Mouse (Mus musculus): ENCODE data around the gene Ror2. TPM values are rescaled to one million over a fixed set of nuclear protein-coding genes. Genes with fewer than 3 reads are reported as not detected.

Ror2 gene
- polyA plus RNA-seq, 1 experiment from 2014 or later: 3.3 TPM

DNA sequence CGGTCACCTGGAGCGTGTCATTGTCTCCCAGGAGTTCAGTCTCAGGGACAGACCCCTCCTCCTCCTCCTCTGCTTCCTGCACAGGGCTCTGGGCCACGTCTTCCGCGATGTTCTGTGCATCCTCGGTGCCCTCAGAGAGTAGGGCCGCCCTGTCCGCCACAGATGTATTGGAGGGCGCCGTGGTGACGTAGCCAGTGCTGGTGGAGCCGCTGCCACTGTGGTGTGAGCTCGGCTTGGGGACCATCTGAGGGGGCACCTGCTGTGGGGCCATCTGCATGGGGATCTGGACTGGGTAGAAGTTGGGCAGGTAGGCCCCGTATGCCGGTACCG lies 175.7 kb downstream of the Ror2 start:
- Histone ChIP-seq H3K4me1 (peaks cover 5% of the 10 kb centered on the region), H3K9ac (replicated peaks) (no peak overlapping the region), H3K27me3 (no peaks in the 10 kb centered on the region), H3K4me2 (replicated peaks) (peak overlapping the region; percentile 52; the same call in 1 of the 2 replicates), H3K27ac (replicated peaks) (no peak overlapping the region), H3K36me3 (no peaks in the 10 kb centered on the region), H3K9me3 (no peaks in the 10 kb centered on the region), H3K4me3 (no peak overlapping the region)
- peak; percentile 41 for ATAC-seq (replicated peaks)
- WGBS: 91% methylated on average over 16 of the region's 16 CpGs

GRCm38 (mm10) chr13:53109560-53110248 lies 176.2 kb downstream of the Ror2 start:
- no peaks in the 10 kb centered on the region for H3K27me3 ChIP-seq
- H3K9ac ChIP-seq (replicated peaks): peak overlapping the region; percentile 54
- peak; percentile 88 for ATAC-seq (replicated peaks)
- no peak overlapping the region for H3K27ac ChIP-seq (replicated peaks)
- WGBS: 21% methylated on average over 17 of the region's 17 CpGs
- H3K4me3 ChIP-seq: peak overlapping the region; percentile 33
- peak overlapping the region; percentile 52 for H3K4me2 ChIP-seq (replicated peaks)
- peaks cover 5% of the 10 kb centered on the region for H3K4me1 ChIP-seq
- H3K36me3 ChIP-seq: no peaks in the 10 kb centered on the region
- H3K9me3 ChIP-seq: no peaks in the 10 kb centered on the region

GRCm38 (mm10) chr13:53106676-53107075 lies 179.2 kb downstream of the Ror2 start:
- H3K36me3 ChIP-seq: no peaks in the 10 kb centered on the region
- no peak overlapping the region for H3K4me3 ChIP-seq
- no peak for ATAC-seq (replicated peaks)
- no peak overlapping the region for H3K27ac ChIP-seq (replicated peaks)
- H3K27me3 ChIP-seq: no peaks in the 10 kb centered on the region
- H3K4me1 ChIP-seq: peaks cover 5% of the 10 kb centered on the region
- H3K9me3 ChIP-seq: no peaks in the 10 kb centered on the region
- H3K9ac ChIP-seq (replicated peaks): no peak overlapping the region
- H3K4me2 ChIP-seq (replicated peaks): no peak overlapping the region
- 90% methylated on average over 13 of the region's 13 CpGs for WGBS

DNA sequence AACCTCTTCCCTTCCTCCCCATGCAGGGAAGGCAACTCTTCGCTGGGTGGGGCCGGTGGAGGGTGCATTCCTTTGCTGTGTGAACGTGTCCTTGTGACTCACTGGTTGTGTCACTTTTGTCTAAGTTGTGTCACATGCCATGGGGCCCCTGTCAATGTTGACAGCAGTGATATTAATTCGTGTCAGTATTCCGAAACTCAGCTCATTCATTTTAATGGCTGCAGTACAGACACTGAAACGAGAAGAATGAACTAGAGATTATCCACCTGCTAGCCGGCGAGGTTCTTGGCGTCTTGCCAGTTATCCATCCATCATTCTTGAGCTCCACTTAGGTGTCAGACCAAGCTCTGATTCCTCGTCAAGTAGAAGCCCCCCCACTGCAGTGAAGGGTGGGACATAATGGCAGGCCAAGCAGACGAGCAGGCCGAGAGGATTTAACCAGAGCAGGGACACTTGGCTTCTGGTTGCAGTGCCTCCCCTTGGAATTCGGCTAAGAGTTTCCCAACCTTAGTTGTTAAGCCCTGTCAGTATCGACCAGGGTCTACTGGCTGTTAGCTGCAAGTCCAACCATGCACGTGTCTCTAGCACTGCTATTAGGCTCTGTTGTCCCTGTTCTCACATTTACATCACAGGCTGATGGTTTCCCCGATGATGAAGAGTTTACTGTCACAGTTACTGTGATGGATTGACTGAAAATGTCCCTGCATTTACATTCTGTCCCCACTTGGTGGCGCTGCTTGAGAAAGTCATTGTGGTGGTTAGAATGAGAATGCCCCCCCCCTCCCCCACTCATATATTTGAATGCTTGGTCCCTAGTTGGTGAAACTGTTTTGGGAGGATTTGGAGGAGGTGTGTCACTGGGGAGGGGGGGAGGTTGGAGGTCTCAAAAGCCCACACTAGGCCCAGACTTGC lies 185.9 kb downstream of the Ror2 start:
- Histone ChIP-seq H3K36me3 (no peaks in the 10 kb centered on the region), H3K27ac (replicated peaks) (peak overlapping the region; percentile 60), H3K4me3 (no peak overlapping the region), H3K9me3 (no peaks in the 10 kb centered on the region), H3K4me2 (replicated peaks) (no peak overlapping the region), H3K4me1 (peaks cover 8% of the 10 kb centered on the region), H3K27me3 (no peaks in the 10 kb centered on the region), H3K9ac (replicated peaks) (no peak overlapping the region)
- 20% methylated on average over 17 of the region's 17 CpGs for WGBS
- peak; percentile 62 for ATAC-seq (replicated peaks)

DNA sequence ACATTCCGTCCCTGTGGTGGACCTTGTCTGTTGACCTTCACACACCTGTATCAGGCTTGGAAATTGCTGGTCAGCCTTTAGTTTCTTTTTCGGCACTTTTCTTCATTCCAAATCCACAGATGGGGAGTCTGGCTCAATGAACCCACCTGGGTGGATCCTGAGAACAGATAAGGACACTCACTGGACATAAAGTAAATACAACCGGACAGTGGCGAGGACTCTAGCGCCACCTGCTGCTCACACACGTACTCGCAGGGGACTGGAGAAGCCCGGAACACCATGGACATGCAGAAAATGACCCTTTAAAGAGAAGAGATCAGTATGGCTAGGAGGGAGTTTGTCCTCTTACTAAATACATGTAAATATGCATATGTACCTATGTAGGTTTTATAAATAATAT lies 189.3 kb downstream of the Ror2 start:
- ATAC-seq (replicated peaks): no peak
- WGBS: 18% methylated on average over 8 of the region's 8 CpGs

DNA sequence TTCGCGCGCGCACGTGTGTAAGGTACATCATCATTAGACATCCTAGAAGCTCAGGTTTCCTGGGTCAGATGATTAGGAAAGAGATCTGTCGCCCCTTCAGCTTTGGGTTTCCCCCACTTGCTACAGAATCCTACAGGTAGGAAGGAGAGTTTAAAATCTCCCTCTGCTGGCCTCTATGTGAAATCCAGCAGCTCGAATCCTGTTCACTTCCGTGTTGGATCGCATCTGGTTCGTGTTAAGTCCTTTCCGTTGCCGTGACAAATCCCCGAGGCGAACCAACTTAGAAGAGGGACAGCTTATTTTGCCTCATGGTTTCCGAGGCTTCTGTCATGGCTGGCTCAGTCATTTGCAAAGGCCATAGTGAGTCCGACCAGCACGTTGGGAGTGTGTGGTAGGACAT lies 190.7 kb downstream of the Ror2 start:
- H3K27ac ChIP-seq (replicated peaks): no peak overlapping the region
- H3K9me3 ChIP-seq: no peaks in the 10 kb centered on the region
- peaks cover 7% of the 10 kb centered on the region for H3K4me1 ChIP-seq
- H3K27me3 ChIP-seq: no peaks in the 10 kb centered on the region
- H3K4me3 ChIP-seq: no peak overlapping the region
- no peak for ATAC-seq (replicated peaks)
- no peak overlapping the region for H3K9ac ChIP-seq (replicated peaks)
- H3K36me3 ChIP-seq: no peaks in the 10 kb centered on the region
- 85% methylated on average over 17 of the region's 17 CpGs for WGBS
- no peak overlapping the region for H3K4me2 ChIP-seq (replicated peaks)

More for the DNA sequence above, 189.3 kb downstream of the Ror2 start:
- H3K27ac ChIP-seq (replicated peaks): no peak overlapping the region
- no peak overlapping the region for H3K4me3 ChIP-seq
- no peak overlapping the region for H3K9ac ChIP-seq (replicated peaks)
- H3K4me1 ChIP-seq: peaks cover 8% of the 10 kb centered on the region
- no peaks in the 10 kb centered on the region for H3K36me3 ChIP-seq
- H3K27me3 ChIP-seq: no peaks in the 10 kb centered on the region
- H3K9me3 ChIP-seq: no peaks in the 10 kb centered on the region
- no peak overlapping the region for H3K4me2 ChIP-seq (replicated peaks)

- no peak overlapping the region for H3K4me3 ChIP-seq
Observed at GRCm38 (mm10) chr13:53094658-53095057, 191.3 kb downstream of the Ror2 start.

GRCm38 (mm10) chr13:53093407-53093806 lies 192.5 kb downstream of the Ror2 start:
- no peaks in the 10 kb centered on the region for H3K9me3 ChIP-seq
- no peaks in the 10 kb centered on the region for H3K36me3 ChIP-seq
- no peak overlapping the region for H3K9ac ChIP-seq (replicated peaks)
- no peak overlapping the region for H3K27ac ChIP-seq (replicated peaks)
- H3K4me1 ChIP-seq: no peaks in the 10 kb centered on the region
- H3K4me2 ChIP-seq (replicated peaks): no peak overlapping the region
- no peak overlapping the region for H3K4me3 ChIP-seq
- ATAC-seq (replicated peaks): no peak
- 60% methylated on average over 4 of the region's 4 CpGs for WGBS
- no peaks in the 10 kb centered on the region for H3K27me3 ChIP-seq

More at GRCm38 (mm10) chr13:53094658-53095057, 191.3 kb downstream of the Ror2 start:
- no peak for ATAC-seq (replicated peaks)
- H3K4me2 ChIP-seq (replicated peaks): no peak overlapping the region
- H3K27ac ChIP-seq (replicated peaks): no peak overlapping the region
- WGBS: 90% methylated on average over 8 of the region's 8 CpGs
- no peaks in the 10 kb centered on the region for H3K9me3 ChIP-seq
- H3K27me3 ChIP-seq: no peaks in the 10 kb centered on the region
- H3K36me3 ChIP-seq: no peaks in the 10 kb centered on the region
- H3K9ac ChIP-seq (replicated peaks): no peak overlapping the region
- H3K4me1 ChIP-seq: peaks cover 2% of the 10 kb centered on the region

GRCm38 (mm10) chr13:53086552-53087282 lies 199.2 kb downstream of the Ror2 start:
- Histone ChIP-seq H3K36me3 (no peaks in the 10 kb centered on the region), H3K9me3 (no peaks in the 10 kb centered on the region), H3K27me3 (no peaks in the 10 kb centered on the region), H3K4me1 (peaks cover 14% of the 10 kb centered on the region), H3K4me2 (replicated peaks) (no peak overlapping the region), H3K27ac (replicated peaks) (peak overlapping the region; percentile 81), H3K4me3 (no peak overlapping the region), H3K9ac (replicated peaks) (no peak overlapping the region)
- peak; percentile 66 for ATAC-seq (replicated peaks)
- 60% methylated on average over 23 of the region's 23 CpGs for WGBS

GRCm38 (mm10) chr13:53081846-53082245 lies 204.1 kb downstream of the Ror2 start:
- Histone ChIP-seq H3K36me3 (no peaks in the 10 kb centered on the region), H3K4me2 (replicated peaks) (no peak overlapping the region), H3K4me1 (peaks cover 31% of the 10 kb centered on the region), H3K27ac (replicated peaks) (no peak overlapping the region), H3K9me3 (no peaks in the 10 kb centered on the region), H3K27me3 (no peaks in the 10 kb centered on the region), H3K9ac (replicated peaks) (no peak overlapping the region), H3K4me3 (no peak overlapping the region)
- no peak for ATAC-seq (replicated peaks)
- WGBS: 88% methylated on average over 6 of the region's 6 CpGs

DNA sequence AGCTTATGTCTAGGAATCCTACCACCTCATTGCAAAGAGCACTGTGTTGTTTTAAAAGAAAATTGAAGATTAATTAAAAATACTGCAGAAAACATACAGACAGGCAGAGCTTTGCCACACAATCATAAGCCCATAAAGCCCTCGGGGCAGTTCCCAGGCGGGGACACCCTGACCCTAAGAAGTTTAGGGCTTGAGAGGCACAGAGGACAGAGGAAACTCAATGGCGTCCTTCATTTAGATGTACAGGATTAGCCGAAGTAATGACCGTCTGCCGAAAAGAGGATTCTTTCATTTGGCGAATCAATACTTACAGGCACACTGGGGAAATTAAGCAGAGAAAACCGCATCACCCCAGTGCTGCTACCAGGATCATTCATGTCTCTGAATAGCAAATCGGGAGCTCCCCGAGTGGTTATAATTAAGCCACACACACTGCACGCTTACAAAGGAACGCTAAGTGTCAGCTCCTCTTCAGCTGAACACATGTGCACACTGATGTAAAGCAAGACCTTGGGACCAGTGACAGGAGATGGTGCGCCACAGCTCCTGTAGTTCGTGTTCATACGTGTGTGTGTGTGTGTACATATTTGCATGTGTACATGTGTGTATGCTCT lies 208.1 kb downstream of the Ror2 start:
- H3K27ac ChIP-seq (replicated peaks): peak overlapping the region; percentile 65
- WGBS: 14% methylated on average over 15 of the region's 15 CpGs
- no peak overlapping the region for H3K4me3 ChIP-seq
- peak; percentile 43; the same call in 1 of the 2 replicates for ATAC-seq (replicated peaks)
- H3K36me3 ChIP-seq: no peaks in the 10 kb centered on the region
- peaks cover 23% of the 10 kb centered on the region for H3K4me1 ChIP-seq
- no peaks in the 10 kb centered on the region for H3K27me3 ChIP-seq
- H3K9ac ChIP-seq (replicated peaks): no peak overlapping the region
- peak overlapping the region; percentile 31 for H3K4me2 ChIP-seq (replicated peaks)
- H3K9me3 ChIP-seq: no peaks in the 10 kb centered on the region
